Mouse (Mus musculus) gonadal fat pad, adult 2 months (tissue): ENCODE measurements around the gene Zscan26. TPM values are rescaled to one million over a fixed set of nuclear protein-coding genes. Genes with fewer than 3 reads are reported as not detected.

ENCODE experiments used
- polyA plus RNA-seq: library from polyadenylated mRNA; depleted of rRNA; stranded (reverse); fragments of >200 nt; gene quantifications from 2 replicates; pipeline ENCODE4 v1.2.3, GENCODE M21; 2012; rRNA removed

Zscan26 gene
- polyA plus RNA-seq, 1 experiment = 23.8 TPM

Other genes with a start within 250 kb of the Zscan26 start
- gene Gpx5, start 161.0 kb downstream of the Zscan26 start, polyA plus RNA-seq = 7,749 and 11,313 TPM in 2 replicates
- 30.8 and 58.3 TPM in 2 replicates for gene Gpx6, start 141.6 kb downstream of the Zscan26 start, polyA plus RNA-seq
- gene Olfr1367, start 106.8 kb downstream of the Zscan26 start, polyA plus RNA-seq = not detected in 2 replicates
- 1.9 and 2.3 TPM in 2 replicates for gene Zscan12, start 90.9 kb downstream of the Zscan26 start, polyA plus RNA-seq
- 24.0 and 29.1 TPM in 2 replicates for gene Zkscan3, start 51.0 kb downstream of the Zscan26 start, polyA plus RNA-seq
- gene Pgbd1, start 12.7 kb downstream of the Zscan26 start, polyA plus RNA-seq = 0.81 and 1.2 TPM in 2 replicates
- 0.74 and 0.86 TPM in 2 replicates for gene Nkapl, start 14.8 kb upstream of the Zscan26 start, polyA plus RNA-seq
- 1.7 and 2.0 TPM in 2 replicates for gene Zkscan4, start 25.2 kb upstream of the Zscan26 start, polyA plus RNA-seq
- gene Gm10065, start 25.7 kb upstream of the Zscan26 start, polyA plus RNA-seq = 0.76 TPM in 1 of 2 replicates, not detected in the other
- 0.27 and 0.50 TPM in 2 replicates for gene AK157302, start 41.5 kb upstream of the Zscan26 start, polyA plus RNA-seq
- 12.7 and 15.5 TPM in 2 replicates for gene Gm11273, start 47.7 kb upstream of the Zscan26 start, polyA plus RNA-seq
- gene Zkscan8, start 77.4 kb upstream of the Zscan26 start, polyA plus RNA-seq = 6.2 and 6.3 TPM in 2 replicates
- not detected in 2 replicates for gene Olfr1366, start 89.1 kb upstream of the Zscan26 start, polyA plus RNA-seq
- gene Olfr1535, start 106.2 kb upstream of the Zscan26 start, polyA plus RNA-seq = not detected in 2 replicates
- gene Olfr1364, start 128.0 kb upstream of the Zscan26 start, polyA plus RNA-seq = not detected in 2 replicates
- gene Olfr1362, start 160.3 kb upstream of the Zscan26 start, polyA plus RNA-seq = not detected in 2 replicates
- not detected in 2 replicates for gene Olfr11, start 188.8 kb upstream of the Zscan26 start, polyA plus RNA-seq
- gene Olfr1361, start 209.7 kb upstream of the Zscan26 start, polyA plus RNA-seq = not detected in 2 replicates
- gene Olfr1360, start 223.7 kb upstream of the Zscan26 start, polyA plus RNA-seq = not detected in 2 replicates
- gene Olfr1359, start 244.4 kb upstream of the Zscan26 start, polyA plus RNA-seq = not detected in 2 replicates